Mouse (Mus musculus): ENCODE measurements around the gene H2al1n.
"Not testable (repeated sequence)": the region's sequence is repeated elsewhere in the genome, so short reads cannot be mapped to it uniquely, and the experiment has no call there.

Gene H2al1n

GRCm38 (mm10) chrX:14210848-14211247 lies at the start of gene H2al1n:
H2al1n (plus strand) TSS chrX:14211148.
- DNase-seq (ENCODE audit: low read depth, low spot score), result not testable (repeated sequence)

GRCm38 (mm10) chrX:14199284-14199683 lies 11.7 kb upstream of the H2al1n start:
- no peak for DNase-seq (ENCODE audit: low read depth, low spot score)

- peak; percentile 35 for DNase-seq (ENCODE audit: low read depth, low spot score)
Measured at GRCm38 (mm10) chrX:14206112-14206875, 4.7 kb upstream of the H2al1n start.

- no peak for DNase-seq (ENCODE audit: low read depth, low spot score)
Measured at GRCm38 (mm10) chrX:14229218-14229617, 18.3 kb downstream of the H2al1n start.

- DNase-seq (ENCODE audit: low read depth, low spot score), result no peak
Measured at GRCm38 (mm10) chrX:14259597-14260239, 48.8 kb downstream of the H2al1n start.
